Mouse (Mus musculus) cerebellum, postnatal 4 days (tissue): ENCODE measurements at regions not wholly inside any gene's neighbourhood (a gene's known extent, or its start where the extent isn't known, plus 50 kb on each side); places are given as distances from the start of the nearest gene placed in this dataset.

ENCODE experiments used
- DNase-seq, 2 experiments: peaks; one replicate each; pipeline ENCODE4 v3.0.0; 2022; ENCODE audit warnings: low spot score in 2 of 2, mixed read lengths in 1 of 2

- DNase-seq, result no peak
These were observed 283.0 kb upstream of the Tle3 start for GRCm38 (mm10) chr9:61089066-61089686.

GRCm38 (mm10) chr9:61091036-61091435, 281.1 kb upstream of the Tle3 start:
- DNase-seq, result no peak

- DNase-seq, result no peak
These were observed 279.2 kb upstream of the Tle3 start for GRCm38 (mm10) chr9:61092834-61093479.

GRCm38 (mm10) chr9:61095069-61095775, 276.9 kb upstream of the Tle3 start:
- no peak for DNase-seq

- DNase-seq, result peak in 1 of 2 experiments; percentile 41
These were observed 270.3 kb upstream of the Tle3 start for GRCm38 (mm10) chr9:61101741-61102450.

- no peak for DNase-seq
These were observed 269.5 kb upstream of the Tle3 start for GRCm38 (mm10) chr9:61102451-61103358.

GRCm38 (mm10) chr9:61105550-61106280, 266.5 kb upstream of the Tle3 start:
- DNase-seq, result no peak

- no peak for DNase-seq
These were observed 262.5 kb upstream of the Tle3 start for GRCm38 (mm10) chr9:61109519-61110285.

- peak in 1 of 2 experiments; percentile 25 for DNase-seq
These were observed 261.0 kb upstream of the Tle3 start for GRCm38 (mm10) chr9:61111206-61111605.

GRCm38 (mm10) chr9:61111733-61112415, 260.3 kb upstream of the Tle3 start:
- DNase-seq, result peak in 1 of 2 experiments; percentile 76

GRCm38 (mm10) chr9:61119252-61119651, 252.9 kb upstream of the Tle3 start:
- no peak for DNase-seq

- no peak for DNase-seq
These were observed 251.6 kb upstream of the Tle3 start for GRCm38 (mm10) chr9:61120531-61120930.

- no peak for DNase-seq
These were observed 251.2 kb upstream of the Tle3 start for GRCm38 (mm10) chr9:61120931-61121391.

- no peak for DNase-seq
These were observed 248.7 kb upstream of the Tle3 start for GRCm38 (mm10) chr9:61123431-61123830.

GRCm38 (mm10) chr9:61125769-61126168, 246.4 kb upstream of the Tle3 start:
- no peak for DNase-seq

- no peak for DNase-seq
These were observed 244.1 kb upstream of the Tle3 start for GRCm38 (mm10) chr9:61128077-61128476.

GRCm38 (mm10) chr9:61129186-61129585, 243.0 kb upstream of the Tle3 start:
- no peak for DNase-seq

GRCm38 (mm10) chr9:61130877-61131276, 241.3 kb upstream of the Tle3 start:
- no peak for DNase-seq

GRCm38 (mm10) chr9:61135263-61135882, 236.8 kb upstream of the Tle3 start:
- DNase-seq, result no peak
